27 mouse cellular contexts compared by ENCODE assay signal in the genomic region with DNA sequence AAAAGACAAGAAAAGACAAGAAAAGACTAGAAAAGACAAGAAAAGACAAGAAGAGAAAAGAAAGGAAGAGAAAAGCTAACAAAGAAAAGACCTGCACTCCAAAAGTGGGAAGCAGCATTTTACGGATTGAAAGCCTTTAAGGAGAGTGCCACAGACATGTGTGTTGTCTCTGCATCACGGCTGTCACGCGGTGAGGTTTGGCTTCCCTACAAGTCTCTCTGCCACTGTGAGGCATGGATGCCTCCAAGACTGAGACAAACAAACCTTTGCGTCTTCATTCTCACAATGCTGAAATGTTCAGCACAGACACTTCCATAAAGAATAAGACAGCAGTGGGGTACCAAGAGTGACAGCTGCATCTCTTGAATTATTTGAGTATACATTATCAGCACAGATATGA.
A peak's percentile ranks its signal among the peaks of the same experiment; 100 is the strongest.
DNase-seq lines count a peak whose midpoint lies in the region; ATAC-seq and TF ChIP-seq lines count a peak whose summit lies in the region.
"Had no signal": no experiment of that assay in that cellular context is flagged by ENCODE, and none has a peak within 500 bp of the region (broad histone marks: within the 10 kb centered on the region; RNA-seq: fewer than 3 reads in every experiment).

No protein-coding gene starts in this region.

- H3K9me3 ChIP-seq in hindbrain, postnatal 0 days (ENCODE audit: low read length): no peaks in the 10 kb centered on the region
- no peaks in the 10 kb centered on the region for H3K9me3 ChIP-seq in hindbrain, embryonic 14.5 days (ENCODE audit: control insufficient read depth, low read length)
- H3K9me3 ChIP-seq in lung, embryonic 15.5 days: no peaks in the 10 kb centered on the region
- no peaks in the 10 kb centered on the region for H3K9me3 ChIP-seq in forebrain, postnatal 0 days (ENCODE audit: low read length)
- H3K9me3 ChIP-seq: G1E; hindbrain, embryonic 10.5 days; intestine, embryonic 15.5 days; liver, embryonic 12.5 days; midbrain, embryonic 10.5 days; midbrain, embryonic 15.5 days; neural tube, embryonic 15.5 days had no signal

- 70% methylated on average over 5 of the region's 5 CpGs for WGBS in hindbrain, postnatal 0 days
- 84% methylated on average over 5 of the region's 5 CpGs for WGBS in hindbrain, embryonic 14.5 days
- 58% methylated on average over 5 of the region's 5 CpGs for WGBS in lung, embryonic 15.5 days
- 53% methylated on average over 5 of the region's 5 CpGs for WGBS in forebrain, postnatal 0 days

- no peak overlapping the region for H3K4me3 ChIP-seq in hindbrain, postnatal 0 days (ENCODE audit: low read length)
- no peak overlapping the region for H3K4me3 ChIP-seq in hindbrain, embryonic 14.5 days (replicated peaks; ENCODE audit: low read length)
- no peak overlapping the region for H3K4me3 ChIP-seq in lung, embryonic 15.5 days
- H3K4me3 ChIP-seq in forebrain, postnatal 0 days (ENCODE audit: low read depth, low read length): no peak overlapping the region
- H3K4me3 ChIP-seq: hindbrain, embryonic 10.5 days; intestine, embryonic 15.5 days; liver, embryonic 12.5 days; midbrain, embryonic 10.5 days; midbrain, embryonic 15.5 days; neural tube, embryonic 15.5 days had no signal

- DNase-seq in cerebellum, postnatal 14 days: peak; percentile 51 to 61
- DNase-seq in cerebellum, adult 9-10 months: no peak
- DNase-seq in hindbrain, postnatal 0 days (ENCODE audit: low spot score): peak; percentile 12
- no peak for DNase-seq in hindbrain, embryonic 14.5 days (ENCODE audit: low spot score)
- no peak for DNase-seq in lung, postnatal 25 days (ENCODE audit: low spot score)
- DNase-seq in forebrain, postnatal 0 days: peak; percentile 63
- DNase-seq: adrenal gland, postnatal 10 days; cerebellum, adult 18-20 months; cerebellum, postnatal 36 days; gastrocnemius, postnatal 14 days; heart, postnatal 14 days; kidney, adult 8-10 months; kidney, postnatal 4 days; liver, postnatal 0 days; lung, postnatal 10 days; retina, postnatal 1 day; thymus, postnatal 4 days had no signal

- no peak overlapping the region for H3K27ac ChIP-seq in hindbrain, postnatal 0 days
- H3K27ac ChIP-seq in hindbrain, embryonic 14.5 days: no peak overlapping the region
- H3K27ac ChIP-seq in lung, embryonic 15.5 days: no peak overlapping the region
- 0 out of 2 replicates have a peak overlapping the region, but pooled peaks have one; percentile 1 for H3K27ac ChIP-seq in forebrain, postnatal 0 days (ENCODE audit: low read depth, low read length)
- H3K27ac ChIP-seq: hindbrain, embryonic 10.5 days; intestine, embryonic 15.5 days; kidney, postnatal 0 days; liver, embryonic 12.5 days; midbrain, embryonic 10.5 days; midbrain, embryonic 15.5 days; neural tube, embryonic 15.5 days had no signal

- no peak overlapping the region for H3K4me2 ChIP-seq in hindbrain, postnatal 0 days (ENCODE audit: low read depth, low read length)
- no peak overlapping the region for H3K4me2 ChIP-seq in hindbrain, embryonic 14.5 days (replicated peaks)
- no peak overlapping the region for H3K4me2 ChIP-seq in lung, embryonic 15.5 days
- H3K4me2 ChIP-seq in forebrain, postnatal 0 days (ENCODE audit: low read depth): no peak overlapping the region
- H3K4me2 ChIP-seq: intestine, embryonic 15.5 days; liver, embryonic 12.5 days; midbrain, embryonic 15.5 days; neural tube, embryonic 15.5 days had no signal

- no peaks in the 10 kb centered on the region for H3K4me1 ChIP-seq in hindbrain, postnatal 0 days (ENCODE audit: insufficient read depth, low read length)
- H3K4me1 ChIP-seq in hindbrain, embryonic 14.5 days (replicated peaks; ENCODE audit: control insufficient read depth, insufficient read depth, low read length): no peaks in the 10 kb centered on the region
- H3K4me1 ChIP-seq in lung, embryonic 15.5 days: no peaks in the 10 kb centered on the region
- H3K4me1 ChIP-seq in forebrain, postnatal 0 days (ENCODE audit: insufficient read depth): no peaks in the 10 kb centered on the region
- H3K4me1 ChIP-seq: hindbrain, embryonic 10.5 days; intestine, embryonic 15.5 days; liver, embryonic 12.5 days; midbrain, embryonic 10.5 days; midbrain, embryonic 15.5 days; neural tube, embryonic 15.5 days had no signal

- H3K9ac ChIP-seq in hindbrain, postnatal 0 days (replicated peaks; ENCODE audit: low read length): no peak overlapping the region
- no peak overlapping the region for H3K9ac ChIP-seq in hindbrain, embryonic 14.5 days
- no peak overlapping the region for H3K9ac ChIP-seq in lung, embryonic 15.5 days
- no peak overlapping the region for H3K9ac ChIP-seq in forebrain, postnatal 0 days
- H3K9ac ChIP-seq: intestine, embryonic 15.5 days; liver, embryonic 12.5 days; liver, postnatal 0 days; midbrain, embryonic 15.5 days; neural tube, embryonic 15.5 days had no signal

- TF ChIP-seq CTCF in hindbrain, postnatal 0 days (IDR thresholded peaks at IDR 0.05; ENCODE audit: low read depth): no peak
- no peak for TF ChIP-seq CTCF in forebrain, postnatal 0 days (IDR thresholded peaks at IDR 0.05; ENCODE audit: low read depth)

- no peaks in the 10 kb centered on the region for H3K36me3 ChIP-seq in hindbrain, postnatal 0 days (ENCODE audit: insufficient read depth, low read length)
- H3K36me3 ChIP-seq in hindbrain, embryonic 14.5 days (replicated peaks; ENCODE audit: control insufficient read depth, insufficient read depth): no peaks in the 10 kb centered on the region
- H3K36me3 ChIP-seq in lung, embryonic 15.5 days: no peaks in the 10 kb centered on the region
- no peaks in the 10 kb centered on the region for H3K36me3 ChIP-seq in forebrain, postnatal 0 days (ENCODE audit: insufficient read depth)
- H3K36me3 ChIP-seq: G1E; hindbrain, embryonic 10.5 days; intestine, embryonic 15.5 days; liver, embryonic 12.5 days; midbrain, embryonic 10.5 days; midbrain, embryonic 15.5 days; neural tube, embryonic 15.5 days had no signal

- ATAC-seq in hindbrain, postnatal 0 days: no peak
- no peak for ATAC-seq in hindbrain, embryonic 14.5 days (ENCODE audit: low FRiP score)
- ATAC-seq in lung, embryonic 15.5 days (ENCODE audit: borderline replicate concordance, extremely low read depth, low FRiP score, low TSS enrichment): peak; percentile 35; the same call in 1 of the 2 replicates
- ATAC-seq in forebrain, postnatal 0 days: peak; percentile 87
- ATAC-seq: hindbrain, embryonic 16.5 days; intestine, embryonic 15.5 days; liver, embryonic 12.5 days; liver, postnatal 0 days; midbrain, embryonic 15.5 days had no signal

- H3K27me3 ChIP-seq in hindbrain, postnatal 0 days (ENCODE audit: insufficient read depth, low read length): no peaks in the 10 kb centered on the region
- H3K27me3 ChIP-seq in hindbrain, embryonic 14.5 days (ENCODE audit: control insufficient read depth, insufficient read depth, low read length): no peaks in the 10 kb centered on the region
- H3K27me3 ChIP-seq in lung, embryonic 15.5 days: no peaks in the 10 kb centered on the region
- H3K27me3 ChIP-seq in forebrain, postnatal 0 days (ENCODE audit: insufficient read depth, low read length): no peaks in the 10 kb centered on the region
- H3K27me3 ChIP-seq: intestine, embryonic 15.5 days; liver, embryonic 12.5 days; midbrain, embryonic 15.5 days; neural tube, embryonic 15.5 days had no signal

Comparison
In these comparisons a context has a peak if more than half of its experiments do, and no peak if none do; other contexts are left out.
1. DNase-seq: peak in cerebellum, postnatal 14 days (2 of 2), hindbrain, postnatal 0 days (single experiment) and forebrain, postnatal 0 days (single experiment); none in cerebellum, adult 9-10 months (single experiment), hindbrain, embryonic 14.5 days (single experiment) and lung, postnatal 25 days (single experiment).
2. ATAC-seq: peak in lung, embryonic 15.5 days (single experiment) and forebrain, postnatal 0 days (single experiment); none in hindbrain, postnatal 0 days (single experiment) and hindbrain, embryonic 14.5 days (single experiment).